Mouse (Mus musculus) cerebellum, adult 2 months (tissue): Measurements from ENCODE around the gene Arid4a.

Source experiments
- CTCF ChIP-seq: fragments of 200-500 bp; IDR thresholded peaks from 2 replicates; pipeline ENCODE4 v1.5.1; 2011; ENCODE audit warnings: low read depth, mild to moderate bottlenecking, control low read depth, low read length, moderate library complexity, borderline replicate concordance; ENCODE audit not compliant: insufficient read depth
- POLR2A ChIP-seq: fragments of 200-500 bp; IDR thresholded peaks from 2 replicates; pipeline ENCODE4 v1.6.1; 2011; ENCODE audit warnings: low read length, control low read depth, borderline replicate concordance; ENCODE audit not compliant: insufficient read depth

- TF ChIP-seq CTCF (peak; percentile 71), POLR2A (no peak)
These were observed 46.2 kb upstream of the Arid4a start for GRCm38 (mm10) chr12:70969485-70970184.
